Mouse (Mus musculus) heart, embryonic 11.5 days (tissue): ENCODE data around the gene Mmachc. TPM values are rescaled to one million over a fixed set of nuclear protein-coding genes. Genes with fewer than 3 reads are reported as not detected.

Source experiments
- ATAC-seq: fragments of 200-750 bp; cut with Nextera tagmentation; replicated peaks from 2 replicates; pipeline ENCODE4 v1.8.0; 2017; ENCODE audit warnings: moderate library complexity; ENCODE audit not compliant: insufficient number of reproducible peaks, low FRiP score, low TSS enrichment
- H3K27ac ChIP-seq: fragments of 300-500 bp; sonication (generic); 2 replicates; pipeline ENCODE4 v1.5.1; 2014; ENCODE audit warnings: mild to moderate bottlenecking, low read depth, low read length
- H3K27me3 ChIP-seq: fragments of 300-500 bp; sonication (generic); 2 replicates; pipeline ENCODE4 v1.6.1; 2014; ENCODE audit warnings: mild to moderate bottlenecking, low read length, mixed read lengths; ENCODE audit not compliant: control insufficient read depth, insufficient read depth
- H3K36me3 ChIP-seq: fragments of 300-500 bp; sonication (generic); 2 replicates; pipeline ENCODE4 v1.6.1; 2014; ENCODE audit warnings: mild to moderate bottlenecking, low read length, moderate library complexity, mixed read lengths; ENCODE audit not compliant: control insufficient read depth, insufficient read depth
- H3K4me1 ChIP-seq: fragments of 300-500 bp; sonication (generic); 2 replicates; pipeline ENCODE4 v1.6.1; 2014; ENCODE audit warnings: low read length; ENCODE audit not compliant: control insufficient read depth, insufficient read depth
- H3K4me2 ChIP-seq: fragments of 300-500 bp; sonication (generic); 2 replicates; pipeline ENCODE4 v1.6.1; 2014; ENCODE audit warnings: mild to moderate bottlenecking, moderate library complexity
- H3K4me3 ChIP-seq: fragments of 300-500 bp; sonication (generic); 2 replicates; pipeline ENCODE4 v1.5.1; 2014; ENCODE audit warnings: low read depth, low read length
- H3K9ac ChIP-seq: fragments of 300-500 bp; sonication (generic); 2 replicates; pipeline ENCODE4 v1.6.1; 2014; ENCODE audit warnings: mild to moderate bottlenecking, low read depth, low read length, moderate library complexity
- H3K9me3 ChIP-seq: fragments of 300-500 bp; sonication (generic); replicated peaks from 2 replicates; pipeline ENCODE4 v1.6.1; 2016; ENCODE audit warnings: low read length; ENCODE audit not compliant: control insufficient read depth
- WGBS: fragments of 180-500 bp; shearing (Covaris S2); extraction: QIAGEN DNeasy Blood & Tissue Kit; methylation state at CpG from one replicate; pipeline ENCODE4 v1.1.7; 2014; ENCODE audit not compliant: insufficient replicate concordance; 5-methylcytosine and 5-hydroxymethylcytosine counted together
- polyA plus RNA-seq: library from polyadenylated mRNA; unstranded; fragments of >200 nt; fragmentation: Nextera tagmentation; extraction: Ambion mirVana; gene quantifications from 2 replicates; pipeline ENCODE4 v1.2.1, GENCODE M21; 2014

The Mmachc gene
- polyA plus RNA-seq, 1 experiment from 2014 or later, result 29.1 TPM

DNA sequence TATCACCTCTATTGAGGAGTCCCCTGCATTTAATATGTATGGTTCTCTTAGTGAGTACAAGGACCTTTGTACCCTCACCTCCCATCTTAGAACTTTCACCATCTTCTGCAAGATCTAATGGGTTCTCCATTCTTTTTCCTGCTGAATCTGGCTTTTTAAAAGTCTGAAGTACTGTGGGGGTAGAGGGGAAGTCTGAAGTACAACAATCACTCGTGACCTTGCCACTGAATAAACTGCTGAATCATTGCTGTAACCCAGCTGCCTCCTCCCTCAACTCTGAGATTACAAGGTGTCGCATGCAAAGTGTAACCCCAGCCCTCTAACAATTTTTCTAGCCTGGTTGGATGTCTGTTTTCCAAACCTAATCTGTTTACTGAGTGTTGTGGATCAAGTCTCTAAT lies 53.1 kb downstream of the Mmachc start:
- Histone ChIP-seq H3K27ac (no peak overlapping the region), H3K9me3 (no peaks in the 10 kb centered on the region), H3K4me2 (no peak overlapping the region), H3K4me1 (peaks cover 2% of the 10 kb centered on the region), H3K36me3 (no peaks in the 10 kb centered on the region), H3K27me3 (no peaks in the 10 kb centered on the region), H3K9ac (no peak overlapping the region), H3K4me3 (no peak overlapping the region)
- WGBS, result 45% methylated on average over 2 of the region's 2 CpGs
- no peak for ATAC-seq

GRCm38 (mm10) chr4:116653228-116653627 lies 55.0 kb downstream of the Mmachc start:
- Histone ChIP-seq H3K4me3 (no peak overlapping the region), H3K9me3 (no peaks in the 10 kb centered on the region), H3K27me3 (no peaks in the 10 kb centered on the region), H3K27ac (no peak overlapping the region), H3K9ac (no peak overlapping the region), H3K36me3 (peaks cover 8% of the 10 kb centered on the region; the same call in 1 of the 2 replicates), H3K4me1 (peaks cover 8% of the 10 kb centered on the region), H3K4me2 (no peak overlapping the region)
- no peak for ATAC-seq
- WGBS, result 87% methylated on average over 6 of the region's 6 CpGs

Other genes starting within 250 kb of the Mmachc start
- 23.4 and 28.2 TPM in 2 replicates for gene Mast2, start 244.2 kb downstream of the Mmachc start, polyA plus RNA-seq
- 4.6 and 7.8 TPM in 2 replicates for gene Ipp, start 200.9 kb downstream of the Mmachc start, polyA plus RNA-seq
- 26.4 and 33.3 TPM in 2 replicates for gene Tmem69, start 152.5 kb downstream of the Mmachc start, polyA plus RNA-seq
- gene Gpbp1l1, start 150.7 kb downstream of the Mmachc start, polyA plus RNA-seq, result 37.3 and 38.8 TPM in 2 replicates
- 2.3 and 3.3 TPM in 2 replicates for gene Ccdc17, start 111.8 kb downstream of the Mmachc start, polyA plus RNA-seq
- 135 TPM in 2 replicates for gene Nasp, start 80.5 kb downstream of the Mmachc start, polyA plus RNA-seq
- gene Akr1a1, start 56.7 kb downstream of the Mmachc start, polyA plus RNA-seq, result 645 and 676 TPM in 2 replicates
- gene Prdx1, start 22.9 kb downstream of the Mmachc start, polyA plus RNA-seq, result 1,014 and 1,024 TPM in 2 replicates
- gene Ccdc163, start 103 bp upstream of the Mmachc start, polyA plus RNA-seq, result 16.3 and 21.0 TPM in 2 replicates
- 3.2 and 4.6 TPM in 2 replicates for gene Tesk2, start 12.5 kb upstream of the Mmachc start, polyA plus RNA-seq
- gene Toe1, start 99.2 kb upstream of the Mmachc start, polyA plus RNA-seq, result 21.5 and 25.1 TPM in 2 replicates
- 10.9 and 12.0 TPM in 2 replicates for gene Mutyh, start 99.3 kb upstream of the Mmachc start, polyA plus RNA-seq
- gene Hpdl, start 113.3 kb upstream of the Mmachc start, polyA plus RNA-seq, result 0.84 and 1.1 TPM in 2 replicates
- gene Zswim5, start 169.0 kb upstream of the Mmachc start, polyA plus RNA-seq, result 0.86 and 1.2 TPM in 2 replicates